8 mouse cellular contexts compared by ENCODE assay signal in the genomic region with DNA sequence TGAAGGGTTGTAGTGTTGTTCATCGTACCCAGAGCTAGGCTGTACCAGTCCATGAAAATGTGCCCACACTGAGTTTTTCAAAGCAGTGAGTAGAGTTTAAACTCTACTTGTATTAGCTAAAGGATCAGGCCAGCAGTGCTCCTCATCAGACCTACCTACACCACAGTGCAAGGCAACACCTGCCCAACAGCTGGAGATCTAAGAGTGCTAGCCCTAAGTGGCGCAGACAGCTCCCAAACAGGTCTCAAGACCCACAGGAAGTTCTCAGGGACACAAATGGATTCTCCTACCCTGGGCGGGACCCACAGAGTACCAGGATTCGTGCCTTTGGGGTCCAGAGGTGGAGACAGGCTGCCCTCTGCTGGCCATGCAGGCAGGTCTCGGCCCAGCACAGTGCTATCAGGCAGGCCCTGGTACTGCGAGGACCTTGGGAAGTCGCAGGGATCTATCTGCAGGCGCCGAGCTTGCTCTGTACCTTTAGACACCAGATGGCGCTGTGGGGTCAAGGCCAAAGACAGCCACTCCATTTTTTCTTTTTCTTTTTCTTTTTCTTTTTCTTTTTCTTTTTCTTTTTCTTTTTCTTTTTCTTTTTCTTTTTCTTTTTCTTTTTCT. TPM values are rescaled to one million over a fixed set of nuclear protein-coding genes. Genes with fewer than 3 reads are reported as not detected.
A peak's percentile ranks its signal among the peaks of the same experiment; 100 is the strongest.
DNase-seq lines count a peak whose midpoint lies in the region; ATAC-seq lines count a peak whose summit lies in the region.

No protein-coding gene starts in this region.

- 10% methylated on average over 10 of the region's 10 CpGs for WGBS in heart, embryonic 14.5 days
- WGBS in liver, embryonic 11.5 days = 13% methylated on average over 10 of the region's 10 CpGs
- 12% methylated on average over 10 of the region's 10 CpGs for whole genome bisulfite sequencing in stomach, embryonic 14.5 days

- H3K4me2 ChIP-seq in heart, embryonic 14.5 days (ENCODE audit: low read length) = no peak overlapping the region
- H3K4me2 ChIP-seq in liver, embryonic 11.5 days = no peak overlapping the region
- H3K4me2 ChIP-seq in stomach, embryonic 14.5 days (replicated peaks; ENCODE audit: low read depth, low read length) = no peak overlapping the region

- no peaks in the 10 kb centered on the region for H3K9me3 ChIP-seq in heart, embryonic 14.5 days (ENCODE audit: control insufficient read depth, low read length)
- no peaks in the 10 kb centered on the region for H3K9me3 ChIP-seq in liver, embryonic 11.5 days (ENCODE audit: control insufficient read depth, low read length)
- no peaks in the 10 kb centered on the region for H3K9me3 ChIP-seq in stomach, embryonic 14.5 days (ENCODE audit: control insufficient read depth, low read depth, low read length)

- DNase-seq in fibroblast of lung, adult 2 months (ENCODE audit: low read depth) = peak; percentile 91
- DNase-seq in kidney, postnatal 10 days = peak; percentile 97
- peak; percentile 89 for DNase-seq in liver, embryonic 11.5 days (ENCODE audit: low spot score)
- DNase-seq in natural killer cell, adult 2 months (ENCODE audit: low spot score in 2 of 2) = peak; percentile 81 to 89

- peaks cover 49% of the 10 kb centered on the region for H3K36me3 ChIP-seq in heart, embryonic 14.5 days (ENCODE audit: control insufficient read depth, insufficient read depth, low read length)
- peaks cover 6% of the 10 kb centered on the region; the same call in 1 of the 2 replicates for H3K36me3 ChIP-seq in liver, embryonic 11.5 days (ENCODE audit: control insufficient read depth, insufficient read depth, low read length)
- H3K36me3 ChIP-seq in stomach, embryonic 14.5 days (ENCODE audit: control insufficient read depth, insufficient read depth, low read length) = peaks cover 17% of the 10 kb centered on the region

- no peak overlapping the region for H3K9ac ChIP-seq in heart, embryonic 14.5 days (ENCODE audit: low read length)
- H3K9ac ChIP-seq in liver, embryonic 11.5 days (ENCODE audit: low read depth, low read length) = no peak overlapping the region
- no peak overlapping the region for H3K9ac ChIP-seq in stomach, embryonic 14.5 days (replicated peaks; ENCODE audit: low read depth, low read length)

- no peaks in the 10 kb centered on the region for H3K27me3 ChIP-seq in heart, embryonic 14.5 days (ENCODE audit: control insufficient read depth, insufficient read depth, low read length)
- no peaks in the 10 kb centered on the region for H3K27me3 ChIP-seq in liver, embryonic 11.5 days (replicated peaks; ENCODE audit: control insufficient read depth, insufficient read depth, low read length)
- no peaks in the 10 kb centered on the region for H3K27me3 ChIP-seq in stomach, embryonic 14.5 days (ENCODE audit: control insufficient read depth, insufficient read depth, low read length)

- H3K27ac ChIP-seq in brown adipose tissue, adult 24 weeks (replicated peaks; ENCODE audit: low read depth, low read length) = peak overlapping the region; percentile 72
- H3K27ac ChIP-seq in heart, embryonic 14.5 days (replicated peaks in 1 of 2; ENCODE audit: control insufficient read depth in 1 of 2, insufficient read depth in 1 of 2, low read depth in 2 of 2, low read length in 2 of 2) = peak overlapping the region; percentile 44 to 58
- H3K27ac ChIP-seq in liver, embryonic 11.5 days (ENCODE audit: low read depth, low read length) = no peak overlapping the region
- peak overlapping the region; percentile 29; the same call in 1 of the 2 replicates for H3K27ac ChIP-seq in stomach, embryonic 14.5 days (ENCODE audit: low read length)

- ATAC-seq in CD4-positive, CD25-positive, alpha-beta regulatory T cell, adult 4 months = peak; percentile 100
- ATAC-seq in heart, embryonic 14.5 days (ENCODE audit: insufficient number of reproducible peaks, insufficient read depth, low FRiP score, low read depth) = peak; percentile 94
- ATAC-seq in liver, embryonic 11.5 days (replicated peaks; ENCODE audit: low FRiP score) = peak; percentile 97
- ATAC-seq in stomach, embryonic 14.5 days (ENCODE audit: insufficient number of reproducible peaks, insufficient read depth, low FRiP score, low read depth) = peak; percentile 96

- H3K4me3 ChIP-seq in brown adipose tissue, adult 24 weeks (ENCODE audit: insufficient read depth, low read depth, low read length) = no peak overlapping the region
- H3K4me3 ChIP-seq in heart, embryonic 14.5 days (ENCODE audit: control insufficient read depth in 1 of 2, insufficient read depth in 1 of 2, low read depth in 1 of 2, low read length in 2 of 2) = no peak overlapping the region
- H3K4me3 ChIP-seq in liver, embryonic 11.5 days (ENCODE audit: low read depth, low read length) = no peak overlapping the region
- H3K4me3 ChIP-seq in stomach, embryonic 14.5 days (ENCODE audit: low read depth, low read length) = no peak overlapping the region

- H3K4me1 ChIP-seq in brown adipose tissue, adult 24 weeks (ENCODE audit: control insufficient read depth, insufficient read depth, insufficient read length, low read length) = peaks cover 5% of the 10 kb centered on the region; the same call in 1 of the 2 replicates
- peaks cover 12 to 17% of the 10 kb centered on the region in 2 experiments for H3K4me1 ChIP-seq in heart, embryonic 14.5 days (ENCODE audit: control insufficient read depth in 2 of 2, insufficient read depth in 2 of 2, low read length in 2 of 2)
- no peaks in the 10 kb centered on the region for H3K4me1 ChIP-seq in liver, embryonic 11.5 days (replicated peaks; ENCODE audit: control insufficient read depth, insufficient read depth, low read length)
- no peaks in the 10 kb centered on the region for H3K4me1 ChIP-seq in stomach, embryonic 14.5 days (ENCODE audit: control insufficient read depth, insufficient read depth, low read length)

RNA-seq across cellular contexts. Expression of a gene that starts 13.1 kb away (rescaled TPM):
- under 1 TPM; 0.58 to 0.98 TPM for polyA plus RNA-seq in CD4-positive, CD25-positive, alpha-beta regulatory T cell, adult 4 months (2017; shearing (Covaris generic))
- polyA plus RNA-seq in brown adipose tissue, adult 24 weeks (2012; ENCODE audit: insufficient read depth, insufficient read length, missing spikeins) = 498 and 651 TPM in 2 replicates
- 72.4 and 77.2 TPM in 2 replicates for polyA plus RNA-seq in heart, embryonic 14.5 days (2014; fragmentation: Nextera tagmentation; extraction: Ambion mirVana)
- 22.5 and 22.8 TPM in 2 replicates for polyA plus RNA-seq in liver, embryonic 11.5 days (2014; fragmentation: Nextera tagmentation; extraction: Ambion mirVana)
- polyA plus RNA-seq in stomach, embryonic 14.5 days (2014; fragmentation: Nextera tagmentation; extraction: Ambion mirVana) = 82.1 and 86.8 TPM in 2 replicates

RNA-seq across cellular contexts. Expression of a gene that starts 26.4 kb away (rescaled TPM):
- polyA plus RNA-seq in CD4-positive, CD25-positive, alpha-beta regulatory T cell, adult 4 months (2017; shearing (Covaris generic)) = not detected
- polyA plus RNA-seq in brown adipose tissue, adult 24 weeks (2012; ENCODE audit: insufficient read depth, insufficient read length, missing spikeins) = 13.6 and 19.7 TPM in 2 replicates
- polyA plus RNA-seq in heart, embryonic 14.5 days (2014; fragmentation: Nextera tagmentation; extraction: Ambion mirVana) = 5,020 and 5,035 TPM in 2 replicates
- polyA plus RNA-seq in liver, embryonic 11.5 days (2014; fragmentation: Nextera tagmentation; extraction: Ambion mirVana) = 42.1 and 58.2 TPM in 2 replicates
- 1.9 and 3.2 TPM in 2 replicates for polyA plus RNA-seq in stomach, embryonic 14.5 days (2014; fragmentation: Nextera tagmentation; extraction: Ambion mirVana)

RNA-seq across cellular contexts. Expression of a gene that starts 33.0 kb away (rescaled TPM):
- 10 to 100 TPM; 21.7 to 38.1 TPM for polyA plus RNA-seq in CD4-positive, CD25-positive, alpha-beta regulatory T cell, adult 4 months (2017; shearing (Covaris generic))
- polyA plus RNA-seq in brown adipose tissue, adult 24 weeks (2012; ENCODE audit: insufficient read depth, insufficient read length, missing spikeins) = 33.7 and 37.2 TPM in 2 replicates
- polyA plus RNA-seq in heart, embryonic 14.5 days (2014; fragmentation: Nextera tagmentation; extraction: Ambion mirVana) = 133 and 220 TPM in 2 replicates
- 65.6 and 71.8 TPM in 2 replicates for polyA plus RNA-seq in liver, embryonic 11.5 days (2014; fragmentation: Nextera tagmentation; extraction: Ambion mirVana)
- polyA plus RNA-seq in stomach, embryonic 14.5 days (2014; fragmentation: Nextera tagmentation; extraction: Ambion mirVana) = 232 and 265 TPM in 2 replicates

Comparison
In these comparisons a context has a peak if more than half of its experiments do, and no peak if none do; other contexts are left out.
1. RNA of a gene that starts 13.1 kb away (polyA plus RNA-seq): 498 to 651 TPM in brown adipose tissue, adult 24 weeks, 82.1 to 86.8 TPM in stomach, embryonic 14.5 days, 72.4 to 77.2 TPM in heart, embryonic 14.5 days and 22.5 to 22.8 TPM in liver, embryonic 11.5 days; 0.58 to 0.98 TPM in CD4-positive, CD25-positive, alpha-beta regulatory T cell, adult 4 months; every median in the first group is over 10 times any median in the second.
2. RNA of a gene that starts 26.4 kb away (polyA plus RNA-seq): 5,020 to 5,035 TPM in heart, embryonic 14.5 days; 42.1 to 58.2 TPM in liver, embryonic 11.5 days, 13.6 to 19.7 TPM in brown adipose tissue, adult 24 weeks, 1.9 to 3.2 TPM in stomach, embryonic 14.5 days and not detected in CD4-positive, CD25-positive, alpha-beta regulatory T cell, adult 4 months; every median in the first group is over 10 times any median in the second.
3. Peak in every context shown above with its lines, with median percentiles within 50 percentile points of each other: ATAC-seq and DNase-seq.